Mouse (Mus musculus): ENCODE results near the gene Pdzph1.
A peak's percentile ranks its signal among the peaks of the same experiment; 100 is the strongest.

Pdzph1 gene

GRCm38 (mm10) chr17:58991275-58991674 is at the start of gene Pdzph1:
Gene Pdzph1 (minus strand): TSS chr17:58991375.
- no peak for ATAC-seq (ENCODE audit: low TSS enrichment)

DNA sequence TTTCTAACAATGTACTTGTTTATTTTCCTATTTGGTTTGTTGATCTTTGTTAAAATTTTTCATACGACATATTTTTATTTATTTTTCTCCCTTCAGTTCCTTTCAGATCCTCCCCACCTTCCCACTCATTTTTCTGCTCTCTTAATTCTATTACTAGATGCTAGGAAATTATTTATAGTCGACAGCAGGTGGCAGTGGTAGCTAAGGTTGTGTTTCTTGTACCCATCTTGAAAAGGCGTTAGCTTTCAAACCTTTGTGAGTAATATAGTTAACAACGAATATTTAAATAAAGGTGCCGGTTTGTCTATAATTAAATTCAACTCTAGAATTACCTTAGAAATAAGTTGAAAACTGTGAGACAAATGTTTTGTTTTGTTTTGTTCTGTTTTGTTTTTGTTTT is 48.6 kb upstream of the Pdzph1 start:
- ATAC-seq (ENCODE audit: low TSS enrichment) = 0 out of 2 replicates have a peak, but pooled peaks have one; percentile 65

- ATAC-seq (ENCODE audit: low TSS enrichment) = no peak
These were observed 42.3 kb upstream of the Pdzph1 start for GRCm38 (mm10) chr17:59033445-59033844.

DNA sequence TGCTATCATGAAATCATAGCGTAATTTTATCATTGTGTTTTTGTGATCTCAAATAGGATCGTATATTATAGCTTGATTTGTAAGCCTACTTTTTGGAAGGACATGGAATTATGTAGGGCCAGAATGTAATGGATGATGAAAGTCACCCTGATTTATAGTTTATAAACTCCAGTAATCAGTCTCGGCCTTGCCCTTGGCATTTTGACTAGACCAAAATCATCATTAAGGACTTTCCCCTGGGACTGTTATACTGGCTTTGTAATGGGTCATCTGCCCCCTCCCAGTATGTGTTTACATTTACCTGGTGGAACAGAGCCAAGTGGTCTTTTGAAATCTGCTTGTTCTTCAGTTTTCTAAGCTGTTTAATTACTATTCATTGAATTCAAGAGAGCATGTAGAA is 35.2 kb upstream of the Pdzph1 start:
- ATAC-seq (ENCODE audit: low TSS enrichment) = no peak

GRCm38 (mm10) chr17:59024502-59024901 is 33.3 kb upstream of the Pdzph1 start:
- ATAC-seq (ENCODE audit: low TSS enrichment) = no peak

DNA sequence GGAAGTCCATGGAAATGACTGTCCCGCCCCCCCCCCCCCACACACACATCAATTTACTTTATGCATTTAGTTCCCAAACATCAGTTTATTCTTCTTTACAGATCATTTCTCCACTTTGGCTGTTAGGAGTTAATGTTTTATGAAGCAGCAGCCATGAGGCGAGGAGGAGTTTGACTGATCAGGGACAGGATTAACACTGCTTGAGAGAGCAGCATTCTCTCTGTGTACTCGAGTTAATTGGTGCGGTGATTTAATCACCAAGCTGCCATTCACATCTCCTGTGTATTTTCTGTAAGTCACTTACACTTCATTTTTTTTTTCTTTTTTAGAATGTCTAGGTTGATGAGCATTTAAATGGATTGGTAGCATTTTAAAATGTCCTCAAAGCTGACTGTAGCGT is 32.8 kb upstream of the Pdzph1 start:
- ATAC-seq (ENCODE audit: low TSS enrichment) = no peak

GRCm38 (mm10) chr17:59018666-59019065 is 27.5 kb upstream of the Pdzph1 start:
- ATAC-seq (ENCODE audit: low TSS enrichment) = no peak

- ATAC-seq (ENCODE audit: low TSS enrichment) = peak; percentile 98
These were observed 21.9 kb upstream of the Pdzph1 start, which contains the start of gene Nudt12 for GRCm38 (mm10) chr17:59013091-59013459. Gene Nudt12 (minus strand): TSS chr17:59013372.

GRCm38 (mm10) chr17:59012421-59013090 is 21.4 kb upstream of the Pdzph1 start:
- peak; percentile 53; the same call in 1 of the 2 replicates for ATAC-seq (ENCODE audit: low TSS enrichment)

DNA sequence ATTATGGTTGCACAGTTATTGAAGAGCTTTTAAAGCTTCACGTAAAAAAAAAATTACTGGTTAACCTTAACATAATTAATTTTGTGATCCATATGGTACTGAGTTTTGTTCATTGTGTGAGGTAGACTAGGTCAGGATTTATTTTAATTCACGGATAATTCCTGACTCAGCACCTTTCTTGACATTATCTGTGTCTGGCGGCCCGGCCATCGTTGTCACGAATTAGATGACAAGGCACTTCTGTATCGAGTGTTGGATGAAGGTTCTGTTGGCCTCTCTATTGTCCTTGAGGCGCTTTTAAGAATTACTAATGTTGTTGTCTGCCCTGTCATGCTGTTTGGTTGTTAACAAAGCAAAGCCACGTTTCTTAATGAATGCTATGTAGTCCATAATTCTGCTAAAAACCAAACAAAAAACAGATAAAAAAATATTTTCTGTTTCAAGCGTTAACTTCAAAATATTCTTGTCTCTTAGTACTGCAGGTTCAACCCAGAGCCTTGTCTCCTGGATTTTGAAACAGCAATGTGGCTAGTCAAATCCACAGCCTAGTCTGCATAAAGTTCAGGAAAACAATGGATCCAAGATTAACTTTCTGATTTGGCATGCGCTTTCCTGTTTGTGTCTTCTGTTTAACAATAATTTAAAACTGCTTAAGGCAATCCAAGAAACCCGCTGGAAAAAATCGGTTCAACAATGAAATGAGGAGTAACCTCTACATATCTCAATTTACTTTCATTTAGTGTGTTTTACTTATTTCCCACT is 20.6 kb upstream of the Pdzph1 start:
- no peak for ATAC-seq (ENCODE audit: low TSS enrichment)

- ATAC-seq (ENCODE audit: low TSS enrichment) = no peak
These were observed 17.9 kb downstream of the Pdzph1 start for GRCm38 (mm10) chr17:58973237-58973636.

GRCm38 (mm10) chr17:58959905-58960304 is 31.3 kb downstream of the Pdzph1 start:
- peak; percentile 87 for ATAC-seq (ENCODE audit: low TSS enrichment)

DNA sequence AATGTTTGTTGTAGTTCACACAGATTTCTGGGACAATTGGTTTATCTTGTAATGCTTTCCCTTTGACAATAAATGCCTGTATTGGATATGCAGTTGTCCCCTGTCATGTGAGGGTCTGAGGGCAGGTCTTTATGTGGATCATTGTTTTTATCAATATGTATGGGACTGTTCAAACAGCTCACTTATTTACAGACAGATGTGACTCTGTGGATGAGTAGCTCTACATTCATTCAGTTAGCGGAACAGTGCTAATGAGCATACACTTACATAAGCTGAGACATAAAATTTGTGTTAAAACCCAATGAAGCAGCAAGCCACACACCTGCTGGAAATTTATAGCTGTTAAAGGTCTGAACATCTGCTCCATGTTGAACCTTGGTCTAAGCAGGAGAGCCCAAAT is 34.1 kb downstream of the Pdzph1 start:
- no peak for ATAC-seq (ENCODE audit: low TSS enrichment)

- no peak for ATAC-seq (ENCODE audit: low TSS enrichment)
These were observed 48.0 kb downstream of the Pdzph1 start for GRCm38 (mm10) chr17:58943015-58943822.

- no peak for ATAC-seq (ENCODE audit: low TSS enrichment)
These were observed 52.6 kb downstream of the Pdzph1 start for GRCm38 (mm10) chr17:58938598-58938997.

DNA sequence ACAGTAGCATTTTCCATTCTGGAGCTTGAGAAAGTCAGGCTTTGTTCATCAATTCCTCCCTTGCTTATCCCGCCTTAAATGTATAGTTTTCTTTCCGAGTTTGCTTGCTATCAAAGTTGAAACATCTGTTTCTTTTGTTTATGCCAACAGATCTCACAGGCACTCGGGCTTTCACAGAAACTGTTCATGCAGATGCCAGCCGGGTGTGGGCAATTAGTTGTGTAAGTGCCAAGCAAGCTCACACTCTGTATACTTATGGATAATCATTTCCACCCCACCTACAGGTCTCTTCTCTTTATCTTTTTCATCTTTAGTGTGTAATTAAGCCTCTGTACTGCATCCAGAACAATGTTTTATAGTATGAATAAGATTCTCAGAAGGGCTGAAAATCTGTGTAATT is 53.6 kb downstream of the Pdzph1 start:
- ATAC-seq (ENCODE audit: low TSS enrichment) = no peak

- ATAC-seq (ENCODE audit: low TSS enrichment) = no peak
These were observed 58.2 kb downstream of the Pdzph1 start for GRCm38 (mm10) chr17:58932983-58933280.

GRCm38 (mm10) chr17:58932279-58932982 is 58.7 kb downstream of the Pdzph1 start:
- ATAC-seq (ENCODE audit: low TSS enrichment) = peak; percentile 62

DNA sequence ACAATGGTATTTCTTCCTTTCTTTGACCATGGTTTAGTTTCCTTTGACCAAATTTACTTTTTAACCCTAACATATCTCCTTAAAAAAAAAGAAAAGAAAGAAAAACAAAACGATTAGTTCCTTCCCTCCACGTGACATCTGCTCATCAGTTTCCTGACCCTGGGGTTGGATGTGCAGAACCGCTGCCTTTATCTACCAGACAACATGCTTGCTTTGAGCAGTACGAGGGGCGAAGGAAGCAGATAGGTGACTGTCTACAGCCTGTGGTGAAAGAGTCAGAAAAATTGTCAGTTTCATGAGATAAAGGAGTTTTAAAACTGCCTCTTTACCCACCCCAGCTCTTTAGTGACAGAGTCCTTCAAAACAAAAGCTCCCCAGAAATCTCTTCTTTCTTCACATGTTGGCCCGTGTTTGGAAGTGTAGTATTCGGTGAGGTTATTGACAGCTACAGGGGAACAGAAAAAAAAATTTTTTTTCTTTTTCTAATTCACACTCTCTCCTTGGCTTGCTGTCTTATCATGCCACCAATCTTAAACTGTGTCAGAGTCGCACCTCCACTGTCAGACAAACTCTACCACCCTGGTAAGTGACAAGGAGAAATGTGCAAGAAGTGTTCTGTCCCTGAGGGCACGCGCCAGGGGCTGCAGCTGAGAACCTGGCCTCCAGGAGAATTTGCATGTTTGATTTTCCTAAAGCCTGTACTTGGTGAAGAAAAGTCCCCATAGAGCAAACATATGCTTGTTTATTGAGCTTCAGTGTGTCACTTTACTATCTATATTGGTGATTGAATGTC is 66.2 kb downstream of the Pdzph1 start:
- ATAC-seq (ENCODE audit: low TSS enrichment) = no peak

DNA sequence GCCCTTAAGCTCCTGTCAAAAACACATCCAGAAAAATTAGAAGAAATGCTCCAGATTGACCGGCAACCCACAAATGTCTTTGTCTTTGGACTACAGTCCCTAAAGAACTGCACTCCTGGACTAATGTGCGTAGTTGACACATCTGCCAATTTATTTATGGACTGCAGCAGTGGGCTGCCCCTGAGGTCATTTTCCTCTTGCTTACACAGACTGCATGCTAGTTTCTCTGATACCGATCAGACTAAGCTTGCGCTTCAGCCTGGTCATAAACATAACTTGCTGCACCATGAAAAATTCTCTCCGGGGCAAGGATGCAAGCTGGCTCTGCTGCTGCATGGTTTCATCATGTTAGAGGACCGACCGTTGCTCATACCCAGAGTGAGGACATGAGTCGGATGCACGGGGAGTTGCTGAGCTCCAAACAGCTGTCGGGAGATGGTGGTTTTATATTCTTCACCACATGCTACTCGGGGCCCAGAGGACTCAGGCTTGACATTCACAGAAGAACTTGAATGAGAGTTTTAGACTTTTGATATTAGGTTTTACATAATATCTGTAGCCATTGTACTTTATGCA is 67.2 kb downstream of the Pdzph1 start:
- ATAC-seq (ENCODE audit: low TSS enrichment) = no peak
